Mouse (Mus musculus): ENCODE measurements around the gene Dock1. TPM values are rescaled to one million over a fixed set of nuclear protein-coding genes. Genes with fewer than 3 reads are reported as not detected.
A peak's percentile ranks its signal among the peaks of the same experiment; 100 is the strongest.

Gene Dock1
- total RNA-seq, 1 experiment from 2014 or later = 15.4 TPM

GRCm38 (mm10) chr7:134961608-134962007, 291.2 kb downstream of the Dock1 start:
- ATAC-seq (replicated peaks in 1 of 2; ENCODE audit: insufficient read depth in 1 of 2, low FRiP score in 2 of 2, low TSS enrichment in 1 of 2, low read depth in 1 of 2, poor library complexity in 2 of 2, severe bottlenecking in 2 of 2) = no peak

GRCm38 (mm10) chr7:134990244-134990643, 319.8 kb downstream of the Dock1 start:
- ATAC-seq (replicated peaks in 1 of 2; ENCODE audit: insufficient read depth in 1 of 2, low FRiP score in 2 of 2, low TSS enrichment in 1 of 2, low read depth in 1 of 2, poor library complexity in 2 of 2, severe bottlenecking in 2 of 2) = no peak

GRCm38 (mm10) chr7:134990911-134991310, 320.5 kb downstream of the Dock1 start:
- no peak for ATAC-seq (replicated peaks in 1 of 2; ENCODE audit: insufficient read depth in 1 of 2, low FRiP score in 2 of 2, low TSS enrichment in 1 of 2, low read depth in 1 of 2, poor library complexity in 2 of 2, severe bottlenecking in 2 of 2)

GRCm38 (mm10) chr7:134994983-134995382, 324.5 kb downstream of the Dock1 start:
- ATAC-seq (replicated peaks in 1 of 2; ENCODE audit: insufficient read depth in 1 of 2, low FRiP score in 2 of 2, low TSS enrichment in 1 of 2, low read depth in 1 of 2, poor library complexity in 2 of 2, severe bottlenecking in 2 of 2) = no peak

GRCm38 (mm10) chr7:135002216-135002615, 331.8 kb downstream of the Dock1 start:
- ATAC-seq (replicated peaks in 1 of 2; ENCODE audit: insufficient read depth in 1 of 2, low FRiP score in 2 of 2, low TSS enrichment in 1 of 2, low read depth in 1 of 2, poor library complexity in 2 of 2, severe bottlenecking in 2 of 2) = no peak

GRCm38 (mm10) chr7:135002891-135003290, 332.4 kb downstream of the Dock1 start:
- ATAC-seq (replicated peaks in 1 of 2; ENCODE audit: insufficient read depth in 1 of 2, low FRiP score in 2 of 2, low TSS enrichment in 1 of 2, low read depth in 1 of 2, poor library complexity in 2 of 2, severe bottlenecking in 2 of 2) = no peak

GRCm38 (mm10) chr7:135005964-135006560, 335.6 kb downstream of the Dock1 start:
- no peak for ATAC-seq (replicated peaks in 1 of 2; ENCODE audit: insufficient read depth in 1 of 2, low FRiP score in 2 of 2, low TSS enrichment in 1 of 2, low read depth in 1 of 2, poor library complexity in 2 of 2, severe bottlenecking in 2 of 2)

- ATAC-seq (replicated peaks in 1 of 2; ENCODE audit: insufficient read depth in 1 of 2, low FRiP score in 2 of 2, low TSS enrichment in 1 of 2, low read depth in 1 of 2, poor library complexity in 2 of 2, severe bottlenecking in 2 of 2) = no peak
Observed at GRCm38 (mm10) chr7:135008021-135008420, 337.6 kb downstream of the Dock1 start.

- no peak for ATAC-seq (replicated peaks in 1 of 2; ENCODE audit: insufficient read depth in 1 of 2, low FRiP score in 2 of 2, low TSS enrichment in 1 of 2, low read depth in 1 of 2, poor library complexity in 2 of 2, severe bottlenecking in 2 of 2)
Observed at GRCm38 (mm10) chr7:135010997-135011396, 340.5 kb downstream of the Dock1 start.

GRCm38 (mm10) chr7:135017531-135017930, 347.1 kb downstream of the Dock1 start:
- ATAC-seq (replicated peaks in 1 of 2; ENCODE audit: insufficient read depth in 1 of 2, low FRiP score in 2 of 2, low TSS enrichment in 1 of 2, low read depth in 1 of 2, poor library complexity in 2 of 2, severe bottlenecking in 2 of 2) = no peak

GRCm38 (mm10) chr7:135020762-135021161, 350.3 kb downstream of the Dock1 start:
- ATAC-seq (replicated peaks in 1 of 2; ENCODE audit: insufficient read depth in 1 of 2, low FRiP score in 2 of 2, low TSS enrichment in 1 of 2, low read depth in 1 of 2, poor library complexity in 2 of 2, severe bottlenecking in 2 of 2) = peak; percentile 80 to 82

- no peak for ATAC-seq (replicated peaks in 1 of 2; ENCODE audit: insufficient read depth in 1 of 2, low FRiP score in 2 of 2, low TSS enrichment in 1 of 2, low read depth in 1 of 2, poor library complexity in 2 of 2, severe bottlenecking in 2 of 2)
Observed at GRCm38 (mm10) chr7:135021544-135022100, 351.2 kb downstream of the Dock1 start.

- no peak for ATAC-seq (replicated peaks in 1 of 2; ENCODE audit: insufficient read depth in 1 of 2, low FRiP score in 2 of 2, low TSS enrichment in 1 of 2, low read depth in 1 of 2, poor library complexity in 2 of 2, severe bottlenecking in 2 of 2)
Observed at GRCm38 (mm10) chr7:135024531-135024930, 354.1 kb downstream of the Dock1 start.

GRCm38 (mm10) chr7:135028716-135029115, 358.3 kb downstream of the Dock1 start:
- ATAC-seq (replicated peaks in 1 of 2; ENCODE audit: insufficient read depth in 1 of 2, low FRiP score in 2 of 2, low TSS enrichment in 1 of 2, low read depth in 1 of 2, poor library complexity in 2 of 2, severe bottlenecking in 2 of 2) = no peak

- ATAC-seq (replicated peaks in 1 of 2; ENCODE audit: insufficient read depth in 1 of 2, low FRiP score in 2 of 2, low TSS enrichment in 1 of 2, low read depth in 1 of 2, poor library complexity in 2 of 2, severe bottlenecking in 2 of 2) = no peak
Observed at GRCm38 (mm10) chr7:135029136-135029535, 358.7 kb downstream of the Dock1 start.

GRCm38 (mm10) chr7:135031466-135031865, 361.0 kb downstream of the Dock1 start:
- ATAC-seq (replicated peaks in 1 of 2; ENCODE audit: insufficient read depth in 1 of 2, low FRiP score in 2 of 2, low TSS enrichment in 1 of 2, low read depth in 1 of 2, poor library complexity in 2 of 2, severe bottlenecking in 2 of 2) = no peak

GRCm38 (mm10) chr7:135034811-135035210, 364.4 kb downstream of the Dock1 start:
- ATAC-seq (replicated peaks in 1 of 2; ENCODE audit: insufficient read depth in 1 of 2, low FRiP score in 2 of 2, low TSS enrichment in 1 of 2, low read depth in 1 of 2, poor library complexity in 2 of 2, severe bottlenecking in 2 of 2) = no peak

GRCm38 (mm10) chr7:135035651-135036050, 365.2 kb downstream of the Dock1 start:
- no peak for ATAC-seq (replicated peaks in 1 of 2; ENCODE audit: insufficient read depth in 1 of 2, low FRiP score in 2 of 2, low TSS enrichment in 1 of 2, low read depth in 1 of 2, poor library complexity in 2 of 2, severe bottlenecking in 2 of 2)

- no peak for ATAC-seq (replicated peaks in 1 of 2; ENCODE audit: insufficient read depth in 1 of 2, low FRiP score in 2 of 2, low TSS enrichment in 1 of 2, low read depth in 1 of 2, poor library complexity in 2 of 2, severe bottlenecking in 2 of 2)
Observed at GRCm38 (mm10) chr7:135038930-135039329, 368.5 kb downstream of the Dock1 start.
